Comparison of ENCODE assay signal across 8 mouse cellular contexts in the genomic region with DNA sequence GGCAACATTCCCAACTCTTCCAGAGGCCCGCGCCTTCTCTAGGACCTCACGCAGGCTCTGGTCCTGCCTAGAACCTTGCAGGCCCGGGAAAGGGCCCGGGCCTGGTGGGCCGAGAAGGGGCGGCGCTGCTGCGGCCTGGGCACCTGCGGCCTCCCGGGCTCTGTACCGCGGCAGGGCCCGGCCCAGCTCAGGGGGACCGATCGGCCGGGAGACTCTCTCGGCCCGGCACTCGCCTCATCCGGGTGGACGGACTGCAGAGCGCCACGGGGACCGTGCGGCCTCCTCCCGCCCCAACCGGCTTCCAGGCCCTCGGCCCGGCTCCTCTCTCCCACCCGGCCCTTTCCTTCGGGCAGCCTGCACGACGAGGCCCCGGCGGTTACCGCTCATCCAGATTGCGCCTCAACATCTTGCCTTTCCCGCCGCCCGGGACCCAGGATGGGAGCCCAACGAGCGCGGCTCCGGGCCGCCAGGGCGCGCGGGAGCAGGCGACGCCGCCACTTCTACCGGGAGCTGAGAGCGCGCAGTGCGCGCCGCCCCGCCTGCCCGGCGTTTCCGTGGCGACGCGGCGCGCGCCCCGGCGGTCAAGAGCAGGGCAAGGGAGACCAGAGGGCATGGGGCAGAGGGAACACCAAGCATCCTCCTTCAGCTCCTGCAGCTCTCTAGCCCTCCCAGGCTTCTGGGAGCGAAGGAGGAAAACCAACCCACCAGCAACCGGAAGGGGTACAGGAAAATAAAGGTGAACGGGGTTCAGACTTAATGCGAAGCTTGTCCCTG. TPM values are rescaled to one million over a fixed set of nuclear protein-coding genes. Genes with fewer than 3 reads are reported as not detected.
DNase-seq lines count a peak whose midpoint lies in the region; ATAC-seq and TF ChIP-seq lines count a peak whose summit lies in the region.

Gene Fam92a (minus strand): TSS at position 698 of the 774 bp plus-strand sequence.

- H3K4me3 ChIP-seq in gastrocnemius, adult 2 months: peak within 1 kb of the TSS; percentile 86
- H3K4me3 ChIP-seq in hindbrain, postnatal 0 days (ENCODE audit: low read length): peak within 1 kb of the TSS; percentile 74
- peak within 1 kb of the TSS; percentile 95 for H3K4me3 ChIP-seq in megakaryocyte, embryonic 14.5 days (replicated peaks)

- WGBS in hindbrain, postnatal 0 days: under 1% methylated on average over 66 of the region's 74 CpGs

- H3K36me3 ChIP-seq in hindbrain, postnatal 0 days (ENCODE audit: insufficient read depth, low read length): peaks cover 14% of the 10 kb centered on the region
- peaks cover 27% of the 10 kb centered on the region for H3K36me3 ChIP-seq in megakaryocyte, embryonic 14.5 days (replicated peaks; ENCODE audit: low read length)

- H3K27ac ChIP-seq in gastrocnemius, adult 2 months: peak within 1 kb of the TSS; percentile 82
- H3K27ac ChIP-seq in hindbrain, postnatal 0 days: peak within 1 kb of the TSS; percentile 91

- H3K9me3 ChIP-seq in hindbrain, postnatal 0 days (ENCODE audit: low read length): no peaks in the 10 kb centered on the region
- peaks cover 10% of the 10 kb centered on the region; the same call in 1 of the 2 replicates for H3K9me3 ChIP-seq in megakaryocyte, embryonic 14.5 days

- intact Hi-C loops in gastrocnemius, adult 2 months (cut with DNase I): no loop called here

- TF ChIP-seq CTCF in gastrocnemius, adult 2 months (IDR thresholded peaks at IDR 0.05): no peak; the same call in 1 of the 2 replicates
- TF ChIP-seq CTCF in hindbrain, postnatal 0 days (IDR thresholded peaks at IDR 0.05; ENCODE audit: low read depth): no peak

- ATAC-seq in hindbrain, postnatal 0 days: peak; percentile 92

- peak within 1 kb of the TSS; percentile 77 for H3K4me2 ChIP-seq in hindbrain, postnatal 0 days (ENCODE audit: low read depth, low read length)

- DNase-seq in ZHBTc4 (ENCODE audit: low read depth, low spot score): peak; percentile 84
- DNase-seq in cerebellum, postnatal 25 days: peak; percentile 85 to 87
- peak; percentile 78 for DNase-seq in gastrocnemius, adult 2 months
- DNase-seq in hindbrain, postnatal 0 days (ENCODE audit: low spot score): peak; percentile 88
- peak; percentile 45 to 54 for DNase-seq in left cerebral cortex, adult 8-10 months (ENCODE audit: low spot score in 2 of 2)
- peak; percentile 64 for DNase-seq in right cerebral cortex, postnatal 14 days
- peak; percentile 71 to 73 for DNase-seq in urinary bladder, postnatal 4 days (ENCODE audit: low spot score in 2 of 2)

- H3K9ac ChIP-seq in hindbrain, postnatal 0 days (replicated peaks; ENCODE audit: low read length): peak within 1 kb of the TSS; percentile 97

- H3K27me3 ChIP-seq in hindbrain, postnatal 0 days (ENCODE audit: insufficient read depth, low read length): no peaks in the 10 kb centered on the region
- no peaks in the 10 kb centered on the region for H3K27me3 ChIP-seq in megakaryocyte, embryonic 14.5 days (replicated peaks)

- no peaks in the 10 kb centered on the region for H3K4me1 ChIP-seq in hindbrain, postnatal 0 days (ENCODE audit: insufficient read depth, low read length)
- H3K4me1 ChIP-seq in megakaryocyte, embryonic 14.5 days: peaks cover 15% of the 10 kb centered on the region

RNA-seq across cellular contexts. Expression of gene Fam92a, which starts in this region (rescaled TPM):
- 1 to 10 TPM; 8.5 to 9.3 TPM for total RNA-seq in gastrocnemius, adult 2 months (2021)
- total RNA-seq in hindbrain, postnatal 0 days (2014; rRNA removed): 33.1 and 58.2 TPM in 2 replicates
- polyA plus RNA-seq in hindbrain, postnatal 0 days (2015; fragmentation: Nextera tagmentation; extraction: Ambion mirVana): 129 and 144 TPM in 2 replicates
- total RNA-seq in left cerebral cortex, adult 8-10 months (2022): 10 to 100 TPM; 67.1 to 87.1 (median 75.7) TPM
- polyA plus RNA-seq in megakaryocyte, embryonic 14.5 days (2012; ENCODE audit: insufficient read depth, low replicate concordance): 5.1 and 24.4 TPM in 2 replicates

Comparison
In these comparisons a context has a peak if more than half of its experiments do, and no peak if none do; other contexts are left out.
1. Peak in every context shown above with its lines: DNase-seq, ATAC-seq, H3K4me3 ChIP-seq and H3K27ac ChIP-seq.